Mouse (Mus musculus): ENCODE results near the gene Nr0b2. TPM values are rescaled to one million over a fixed set of nuclear protein-coding genes. Genes with fewer than 3 reads are reported as not detected.
A peak's percentile ranks its signal among the peaks of the same experiment; 100 is the strongest.

Gene Nr0b2
- total RNA-seq, 1 experiment from 2014 or later, result not detected

DNA sequence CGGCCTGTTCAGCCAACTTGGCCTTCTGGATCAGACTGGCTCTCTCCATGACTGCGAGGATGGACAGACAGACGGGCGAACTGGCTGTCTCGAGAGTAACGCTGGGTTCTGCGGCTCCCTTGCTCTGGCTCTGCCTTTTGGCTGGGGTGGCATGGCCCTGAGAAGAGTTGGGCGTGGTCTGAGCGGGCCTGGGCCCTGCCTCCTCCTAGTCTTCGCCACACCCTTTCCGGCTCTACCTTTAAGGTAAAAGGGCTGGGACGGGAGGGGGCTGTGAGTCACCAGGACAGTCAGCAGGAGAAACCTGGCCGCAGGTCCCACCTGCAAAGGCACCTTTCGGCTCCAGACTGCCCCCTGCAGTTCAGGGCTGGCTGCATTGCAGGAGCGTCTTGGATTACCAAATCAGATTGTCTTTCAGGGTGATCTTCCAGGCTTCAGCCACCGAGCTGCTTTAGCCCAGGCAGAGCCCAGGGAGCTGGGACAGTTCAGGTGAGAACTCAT is 48.6 kb downstream of the Nr0b2 start, which contains the start of gene Sfn:
Gene Sfn (minus strand): TSS at position 448 of the 498 bp plus-strand sequence.
- peak; percentile 12; the same call in 1 of the 2 replicates for ATAC-seq (replicated peaks; ENCODE audit: low read depth, poor library complexity, severe bottlenecking)

DNA sequence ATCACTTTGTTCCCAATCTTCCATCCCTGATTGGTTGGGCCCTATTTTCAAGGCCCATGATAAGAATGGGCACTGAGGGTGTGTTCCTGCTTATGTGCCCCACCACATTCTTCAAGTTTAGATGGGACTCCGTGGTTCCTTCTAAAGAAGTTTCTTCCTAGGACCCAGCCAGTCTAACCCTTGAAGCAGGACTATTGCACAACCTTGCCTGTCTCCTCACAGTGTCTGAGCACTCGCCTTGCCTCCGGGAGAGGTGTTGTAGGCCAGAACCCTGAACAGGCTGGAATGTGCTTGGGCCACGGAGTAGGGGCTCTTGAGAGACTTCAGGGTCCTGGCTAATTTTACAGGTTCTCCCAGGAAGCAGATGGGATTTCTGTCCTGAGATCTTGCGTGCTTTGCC is 49.9 kb downstream of the Nr0b2 start:
- no peak for ATAC-seq (replicated peaks; ENCODE audit: low read depth, poor library complexity, severe bottlenecking)

DNA sequence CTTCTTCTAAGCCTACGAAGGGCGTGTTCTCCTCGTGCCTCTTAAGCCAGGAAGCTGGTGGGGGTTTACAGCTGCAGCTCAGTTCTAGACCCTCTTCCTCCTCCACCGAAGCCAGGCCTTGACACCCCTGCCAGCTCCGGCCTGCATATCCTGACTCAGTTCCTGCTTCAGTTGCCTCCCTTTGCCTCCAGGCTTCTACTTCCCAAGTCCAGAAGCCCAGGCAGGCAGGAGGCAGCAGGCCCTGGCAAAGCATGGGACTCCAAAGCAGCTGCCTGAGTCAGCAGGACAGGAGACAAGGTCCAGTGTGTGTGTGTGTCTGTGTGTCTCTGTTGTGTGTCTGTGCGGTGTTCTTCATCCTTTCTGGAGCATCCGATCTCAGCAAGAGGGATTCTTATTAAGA is 51.0 kb downstream of the Nr0b2 start:
- ATAC-seq (replicated peaks; ENCODE audit: low read depth, poor library complexity, severe bottlenecking), result no peak

DNA sequence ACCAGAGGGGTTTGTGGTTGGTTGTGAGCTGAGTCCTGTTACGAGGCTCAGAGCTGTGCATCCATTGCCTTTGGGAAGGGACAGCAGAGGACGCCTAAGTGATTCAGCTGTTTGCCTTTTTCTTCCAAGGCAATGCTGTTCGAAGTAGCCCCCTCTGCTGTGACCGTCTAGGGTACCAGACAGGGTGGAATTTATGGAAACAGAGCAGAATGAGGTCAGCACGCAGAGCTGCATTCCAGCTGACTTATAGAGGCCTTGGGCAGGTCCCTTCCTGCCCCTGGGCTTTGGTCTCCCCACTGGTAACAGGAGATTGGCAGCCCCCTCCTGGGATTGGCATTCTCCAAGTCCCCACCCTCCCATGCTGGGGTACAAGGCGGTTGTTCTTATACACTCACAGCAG is 51.7 kb downstream of the Nr0b2 start:
- no peak for ATAC-seq (replicated peaks; ENCODE audit: low read depth, poor library complexity, severe bottlenecking)

DNA sequence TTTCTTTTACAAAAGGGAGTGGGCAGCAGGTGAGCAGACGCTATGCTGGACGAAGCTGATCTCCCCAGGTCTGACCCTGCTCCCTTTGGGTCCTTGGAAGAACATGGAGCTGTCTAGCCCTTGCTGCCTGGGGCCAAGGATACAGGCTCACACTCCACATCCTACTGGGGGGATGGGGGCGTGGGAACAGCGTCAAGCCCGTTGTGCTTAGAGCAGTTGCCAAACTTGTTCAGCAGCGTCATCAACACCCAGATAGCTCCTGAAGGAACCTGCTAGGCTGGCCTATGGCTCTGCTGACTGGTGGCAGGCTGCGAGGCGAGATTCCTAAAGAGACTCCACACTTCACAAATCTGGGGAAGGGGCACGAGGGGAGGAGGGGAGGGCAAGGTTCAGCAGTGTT is 52.2 kb downstream of the Nr0b2 start:
- no peak for ATAC-seq (replicated peaks; ENCODE audit: low read depth, poor library complexity, severe bottlenecking)

Other genes starting within 250 kb of the Nr0b2 start
- gene Wdtc1, start 199.9 kb upstream of the Nr0b2 start, total RNA-seq (2017), result 9.3 and 12.6 TPM in 2 replicates
- 9.0 and 9.7 TPM in 2 replicates for gene Slc9a1, start 183.7 kb upstream of the Nr0b2 start, total RNA-seq (2017)
- gene Tent5b, start 73.2 kb upstream of the Nr0b2 start, total RNA-seq (2017), result not detected in 2 replicates
- not detected in 2 replicates for gene Trnp1, start 54.8 kb upstream of the Nr0b2 start, total RNA-seq (2017)
- not detected in 2 replicates for gene Kdf1, start 34.4 kb upstream of the Nr0b2 start, total RNA-seq (2017)
- 316 and 327 TPM in 2 replicates for gene Nudc, start 7.4 kb upstream of the Nr0b2 start, total RNA-seq (2017)
- 17.3 and 18.0 TPM in 2 replicates for gene Gpatch3, start 21.4 kb downstream of the Nr0b2 start, total RNA-seq (2017)
- gene Gpn2, start 31.0 kb downstream of the Nr0b2 start, total RNA-seq (2017), result 18.4 and 19.0 TPM in 2 replicates
- 3.6 and 4.9 TPM in 2 replicates for gene Sfn, start 48.8 kb downstream of the Nr0b2 start, total RNA-seq (2017)
- 13.6 and 14.5 TPM in 2 replicates for gene Zdhhc18, start 96.8 kb downstream of the Nr0b2 start, total RNA-seq (2017)
- 7.7 and 11.4 TPM in 2 replicates for gene Pigv, start 119.3 kb downstream of the Nr0b2 start, total RNA-seq (2017)
- 41.5 and 67.0 TPM in 2 replicates for gene Arid1a, start 203.4 kb downstream of the Nr0b2 start, total RNA-seq (2017)